Mouse (Mus musculus) adrenal gland, adult (tissue): ENCODE measurements at regions not wholly inside any gene's neighbourhood (a gene's known extent, or its start where the extent isn't known, plus 50 kb on each side); places are given as distances from the start of the nearest gene placed in this dataset.

ENCODE experiments used
- DNase-seq, 2 experiments: peaks; one replicate each; pipeline ENCODE4 v3.0.0; 2022 to 2023; ENCODE audit warnings: low spot score in 1 of 2; ENCODE audit not compliant: inconsistent age in 2 of 2

- DNase-seq, result no peak
These were observed 87.2 kb upstream of the Pkdcc start for GRCm38 (mm10) chr17:83127842-83128241.

GRCm38 (mm10) chr17:83128843-83129544 lies 86.1 kb upstream of the Pkdcc start:
- peak in 1 of 2 experiments; percentile 35 for DNase-seq

GRCm38 (mm10) chr17:83129658-83130057 lies 85.4 kb upstream of the Pkdcc start:
- peak in 1 of 2 experiments; percentile 48 for DNase-seq

GRCm38 (mm10) chr17:83133201-83133600 lies 81.9 kb upstream of the Pkdcc start:
- no peak for DNase-seq

GRCm38 (mm10) chr17:83135441-83136120 lies 79.5 kb upstream of the Pkdcc start:
- DNase-seq, result no peak

- DNase-seq, result no peak
These were observed 78.8 kb upstream of the Pkdcc start for GRCm38 (mm10) chr17:83136267-83136666.

GRCm38 (mm10) chr17:83137720-83138119 lies 77.4 kb upstream of the Pkdcc start:
- DNase-seq, result no peak

GRCm38 (mm10) chr17:83138493-83139417 lies 76.3 kb upstream of the Pkdcc start:
- no peak for DNase-seq

GRCm38 (mm10) chr17:83148371-83148929 lies 66.6 kb upstream of the Pkdcc start:
- peak in 1 of 2 experiments; percentile 43 for DNase-seq

- DNase-seq, result no peak
These were observed 65.8 kb upstream of the Pkdcc start for GRCm38 (mm10) chr17:83149336-83149735.

- no peak for DNase-seq
These were observed 60.0 kb upstream of the Pkdcc start for GRCm38 (mm10) chr17:83155106-83155505.

- no peak for DNase-seq
These were observed 58.4 kb upstream of the Pkdcc start for GRCm38 (mm10) chr17:83156682-83157081.

GRCm38 (mm10) chr17:83158053-83158452 lies 57.0 kb upstream of the Pkdcc start:
- DNase-seq, result no peak

- DNase-seq, result no peak
These were observed 56.4 kb upstream of the Pkdcc start for GRCm38 (mm10) chr17:83158652-83159051.

GRCm38 (mm10) chr17:83159634-83160033 lies 55.5 kb upstream of the Pkdcc start:
- DNase-seq, result no peak

GRCm38 (mm10) chr17:83160296-83160695 lies 54.8 kb upstream of the Pkdcc start:
- no peak for DNase-seq

- DNase-seq, result no peak
These were observed 53.4 kb upstream of the Pkdcc start for GRCm38 (mm10) chr17:83161731-83162130.

GRCm38 (mm10) chr17:83163952-83164560 lies 51.0 kb upstream of the Pkdcc start:
- no peak for DNase-seq

GRCm38 (mm10) chr17:83164728-83165127 lies 50.4 kb upstream of the Pkdcc start:
- no peak for DNase-seq

- no peak for DNase-seq
These were observed 50.0 kb upstream of the Pkdcc start for GRCm38 (mm10) chr17:83165140-83165539.
